Mouse (Mus musculus) lung, postnatal 0 days (tissue): ENCODE measurements around the gene Cd37.

ENCODE experiments used
- CTCF ChIP-seq: IDR thresholded peaks from 2 replicates; pipeline ENCODE4 v1.5.1; 2016; ENCODE audit warnings: antibody characterized with exemption, mild to moderate bottlenecking
- EP300 ChIP-seq: IDR thresholded peaks from 2 replicates; pipeline ENCODE4 v1.6.1; 2016; ENCODE audit warnings: antibody characterized with exemption, mild to moderate bottlenecking, control low read depth

DNA sequence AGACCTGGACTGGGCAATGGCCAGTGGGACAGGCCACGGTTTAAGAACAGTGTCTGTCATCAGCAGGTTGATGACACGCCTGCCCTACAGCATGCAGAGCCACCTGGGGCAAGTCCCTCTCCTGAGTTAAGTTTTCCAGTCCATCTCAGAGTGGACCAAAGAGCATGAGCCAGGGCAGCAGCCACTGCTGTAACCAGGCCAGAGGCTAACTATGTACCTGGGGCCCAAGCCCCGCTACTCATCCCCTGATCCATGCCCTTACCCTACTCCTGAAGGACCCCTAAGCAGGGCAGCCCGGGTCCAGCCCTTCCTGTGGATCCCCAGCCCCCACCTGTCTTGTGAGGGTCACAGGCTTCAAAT is 42.8 kb downstream of the Cd37 start:
- no peak for TF ChIP-seq CTCF
- TF ChIP-seq EP300: no peak
